Mouse (Mus musculus) forebrain, embryonic 11.5 days (tissue): ENCODE data around the gene Pdilt. TPM values are rescaled to one million over a fixed set of nuclear protein-coding genes. Genes with fewer than 3 reads are reported as not detected.

Experiments
- ATAC-seq: fragments of 200-750 bp; cut with Nextera tagmentation; replicated peaks from 2 replicates; pipeline ENCODE4 v1.8.0; 2017; ENCODE audit warnings: moderate TSS enrichment; ENCODE audit not compliant: low FRiP score
- DNase-seq: peaks from one replicate; pipeline ENCODE4 v3.0.0-alpha.2; 2017; ENCODE audit warnings: low spot score
- H3K27ac ChIP-seq: fragments of 300-500 bp; sonication (generic); 2 replicates; pipeline ENCODE4 v1.5.1; 2014; ENCODE audit warnings: low read depth, low read length
- H3K27me3 ChIP-seq: fragments of 300-500 bp; sonication (generic); 2 replicates; pipeline ENCODE4 v1.6.1; 2014; ENCODE audit warnings: mild to moderate bottlenecking, low read length, mixed read lengths; ENCODE audit not compliant: control insufficient read depth, insufficient read depth
- H3K36me3 ChIP-seq: fragments of 300-500 bp; sonication (generic); 2 replicates; pipeline ENCODE4 v1.6.1; 2014; ENCODE audit warnings: mild to moderate bottlenecking, low read length, moderate library complexity, mixed read lengths; ENCODE audit not compliant: control insufficient read depth, insufficient read depth
- H3K4me1 ChIP-seq: fragments of 300-500 bp; sonication (generic); replicated peaks from 2 replicates; pipeline ENCODE4 v1.6.1; 2014; ENCODE audit warnings: low read length, mixed read lengths; ENCODE audit not compliant: control insufficient read depth, insufficient read depth
- H3K4me2 ChIP-seq: fragments of 300-500 bp; sonication (generic); 2 replicates; pipeline ENCODE4 v1.6.1; 2014; ENCODE audit warnings: low read depth, mild to moderate bottlenecking, low read length, moderate library complexity, mixed read lengths; ENCODE audit not compliant: severe bottlenecking
- H3K4me3 ChIP-seq: fragments of 300-500 bp; sonication (generic); 2 replicates; pipeline ENCODE4 v1.5.1; 2014; ENCODE audit warnings: low read depth, low read length
- H3K9ac ChIP-seq: fragments of 300-500 bp; sonication (generic); 2 replicates; pipeline ENCODE4 v1.6.1; 2014; ENCODE audit warnings: low read length
- H3K9me3 ChIP-seq: fragments of 300-500 bp; sonication (generic); 2 replicates; pipeline ENCODE4 v1.6.1; 2016; ENCODE audit warnings: low read length, mixed read lengths; ENCODE audit not compliant: control insufficient read depth
- WGBS: fragments of 180-500 bp; shearing (Covaris S2); extraction: QIAGEN DNeasy Blood & Tissue Kit; methylation state at CpG from one replicate; pipeline ENCODE4 v1.1.7; 2014; 5-methylcytosine and 5-hydroxymethylcytosine counted together
- polyA plus RNA-seq: library from polyadenylated mRNA; unstranded; fragments of >200 nt; fragmentation: Nextera tagmentation; extraction: Ambion mirVana; gene quantifications from 2 replicates; pipeline ENCODE4 v1.2.1, GENCODE M21; 2014

Pdilt gene
- polyA plus RNA-seq, 1 experiment from 2014 or later: not detected

DNA sequence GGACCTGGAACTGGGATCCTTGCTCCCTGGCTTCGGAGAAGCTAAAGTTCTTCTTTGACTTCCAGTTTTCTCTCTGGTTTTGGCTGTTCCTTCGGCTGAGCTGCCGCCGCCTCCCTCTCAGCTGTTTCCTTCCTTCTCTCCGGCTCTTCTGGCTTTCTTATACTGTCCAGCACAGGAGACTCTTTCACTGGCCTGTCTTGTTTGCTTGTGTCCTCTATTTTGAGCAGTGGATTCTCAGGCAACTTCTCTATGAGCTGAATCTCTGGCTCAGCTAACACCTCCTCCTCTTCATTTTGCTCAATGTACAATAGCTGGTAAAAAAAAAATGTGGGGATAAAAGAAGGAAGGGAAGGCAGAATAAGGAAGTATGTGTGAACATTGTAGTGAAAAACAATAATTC is 36.6 kb downstream of the Pdilt start:
- DNase-seq: no peak
- 89% methylated on average over 5 of the region's 5 CpGs for WGBS
- Histone ChIP-seq H3K9ac (no peak overlapping the region), H3K36me3 (no peaks in the 10 kb centered on the region), H3K27me3 (no peaks in the 10 kb centered on the region), H3K4me2 (no peak overlapping the region), H3K27ac (no peak overlapping the region), H3K9me3 (no peaks in the 10 kb centered on the region), H3K4me1 (no peaks in the 10 kb centered on the region), H3K4me3 (no peak overlapping the region)
- no peak for ATAC-seq

- no peak for ATAC-seq
- 87% methylated on average over 4 of the region's 4 CpGs for WGBS
Measured at GRCm38 (mm10) chr7:119484154-119484553, 39.1 kb downstream of the Pdilt start.

DNA sequence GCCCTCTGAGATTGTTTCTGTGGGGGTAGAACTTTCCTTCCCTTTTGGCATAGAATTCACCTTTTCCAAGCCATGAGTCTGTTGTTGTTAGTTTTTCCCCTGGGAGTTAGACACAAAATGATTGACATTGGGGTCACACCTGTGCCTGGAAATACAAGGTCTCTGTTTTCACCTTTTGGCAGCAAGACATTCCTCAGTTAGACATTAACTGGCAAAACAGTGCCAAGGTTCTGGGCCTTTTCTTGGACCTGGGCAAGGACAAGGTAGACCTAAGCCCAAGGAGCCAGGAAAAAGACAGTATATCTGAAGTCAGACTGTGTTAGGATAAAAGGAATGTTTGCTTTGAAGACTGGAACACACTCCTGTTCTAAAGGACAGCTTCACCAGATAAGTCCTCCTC is 44.0 kb downstream of the Pdilt start, which contains the start of gene Umod:
Umod (minus strand) TSS at position 27 of the 400 bp plus-strand sequence.
- Histone ChIP-seq H3K4me2 (no peak within 1 kb of the TSS), H3K36me3 (no peaks in the 10 kb centered on the region), H3K27ac (no peak within 1 kb of the TSS), H3K9ac (no peak within 1 kb of the TSS), H3K27me3 (no peaks in the 10 kb centered on the region), H3K4me1 (no peaks in the 10 kb centered on the region), H3K9me3 (no peaks in the 10 kb centered on the region), H3K4me3 (no peak within 1 kb of the TSS)
- no peak for ATAC-seq
- DNase-seq: no peak

More at GRCm38 (mm10) chr7:119484154-119484553, 39.1 kb downstream of the Pdilt start:
- no peaks in the 10 kb centered on the region for H3K9me3 ChIP-seq
- H3K4me3 ChIP-seq: no peak overlapping the region
- no peaks in the 10 kb centered on the region for H3K36me3 ChIP-seq
- no peak overlapping the region for H3K4me2 ChIP-seq
- no peak overlapping the region for H3K27ac ChIP-seq
- H3K27me3 ChIP-seq: no peaks in the 10 kb centered on the region
- DNase-seq: no peak
- no peak overlapping the region for H3K9ac ChIP-seq
- no peaks in the 10 kb centered on the region for H3K4me1 ChIP-seq

DNA sequence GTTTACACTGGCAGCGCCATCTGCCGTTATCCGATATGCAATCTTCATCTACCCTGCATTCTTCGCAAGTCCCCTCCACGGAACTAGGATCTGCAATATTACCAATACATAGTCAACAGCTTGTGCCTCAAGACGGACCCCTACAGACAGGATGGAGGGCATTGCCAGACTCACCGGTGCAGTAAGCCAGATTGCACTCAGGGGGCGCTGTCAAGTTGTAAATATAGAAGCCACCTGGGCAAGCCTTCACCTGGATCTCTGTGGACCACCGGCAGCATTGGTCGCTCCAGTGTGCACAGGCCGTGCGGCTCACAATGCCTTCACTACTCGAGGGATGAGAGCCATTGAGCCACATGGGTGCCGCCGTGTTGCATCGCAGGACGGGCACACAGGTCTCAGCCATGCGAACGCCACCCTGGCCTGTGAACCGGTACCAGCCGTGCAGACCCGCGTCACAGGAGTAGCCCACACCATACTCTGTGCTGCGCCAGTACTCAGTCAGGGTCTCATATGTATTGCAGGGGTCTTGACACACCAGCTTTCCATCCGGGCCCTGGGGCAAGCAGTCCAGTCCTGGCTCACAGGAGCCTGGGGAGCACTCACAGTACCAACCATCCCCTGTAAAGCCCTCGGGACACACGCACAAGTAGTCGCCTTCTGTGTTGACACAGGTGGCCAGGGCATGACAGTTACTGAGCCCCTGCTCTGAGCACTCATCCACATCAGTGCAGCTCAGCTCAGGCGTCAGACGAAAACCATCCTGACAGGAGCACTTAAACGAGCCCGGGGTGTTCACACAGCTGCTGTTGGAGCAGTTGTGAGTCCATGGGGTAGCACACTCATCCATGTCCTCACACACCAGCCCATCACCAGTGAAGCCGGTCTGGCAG is 46.5 kb downstream of the Pdilt start:
- 80% methylated on average over 33 of the region's 33 CpGs for WGBS
- ATAC-seq: no peak

GRCm38 (mm10) chr7:119459185-119459584 is 64.1 kb downstream of the Pdilt start, which contains the start of gene Gp2:
Gene Gp2 (minus strand): TSS chr7:119459285.
- DNase-seq: no peak
- H3K27me3 ChIP-seq: no peaks in the 10 kb centered on the region

More for the DNA sequence above, 46.5 kb downstream of the Pdilt start:
- H3K9me3 ChIP-seq: no peaks in the 10 kb centered on the region
- no peak for DNase-seq
- no peak overlapping the region for H3K4me3 ChIP-seq
- H3K36me3 ChIP-seq: no peaks in the 10 kb centered on the region
- no peaks in the 10 kb centered on the region for H3K27me3 ChIP-seq
- no peak overlapping the region for H3K27ac ChIP-seq
- H3K9ac ChIP-seq: no peak overlapping the region
- H3K4me1 ChIP-seq: no peaks in the 10 kb centered on the region
- H3K4me2 ChIP-seq: no peak overlapping the region

GRCm38 (mm10) chr7:119454192-119454591 is 69.1 kb downstream of the Pdilt start:
- H3K9ac ChIP-seq: no peak overlapping the region
- no peaks in the 10 kb centered on the region for H3K36me3 ChIP-seq
- ATAC-seq: no peak
- no peak for DNase-seq
- no peak overlapping the region for H3K4me2 ChIP-seq
- WGBS: 76% methylated on average over 7 of the region's 7 CpGs
- no peaks in the 10 kb centered on the region for H3K4me1 ChIP-seq
- no peaks in the 10 kb centered on the region for H3K27me3 ChIP-seq
- no peaks in the 10 kb centered on the region for H3K9me3 ChIP-seq
- H3K4me3 ChIP-seq: no peak overlapping the region
- no peak overlapping the region for H3K27ac ChIP-seq

More at GRCm38 (mm10) chr7:119459185-119459584, 64.1 kb downstream of the Pdilt start, which contains the start of gene Gp2:
- Histone ChIP-seq H3K9me3 (no peaks in the 10 kb centered on the region), H3K9ac (no peak within 1 kb of the TSS), H3K27ac (no peak within 1 kb of the TSS), H3K4me2 (no peak within 1 kb of the TSS), H3K4me3 (no peak within 1 kb of the TSS), H3K4me1 (no peaks in the 10 kb centered on the region), H3K36me3 (no peaks in the 10 kb centered on the region)
- ATAC-seq: no peak
- WGBS: 88% methylated on average over 6 of the region's 6 CpGs

- DNase-seq (no peak), ATAC-seq (no peak)
- no peak overlapping the region for H3K9ac ChIP-seq
- no peaks in the 10 kb centered on the region for H3K27me3 ChIP-seq
- no peaks in the 10 kb centered on the region for H3K4me1 ChIP-seq
- H3K4me2 ChIP-seq: no peak overlapping the region
- H3K9me3 ChIP-seq: no peaks in the 10 kb centered on the region
- 70% methylated on average over 4 of the region's 4 CpGs for WGBS
- H3K27ac ChIP-seq: no peak overlapping the region
- no peak overlapping the region for H3K4me3 ChIP-seq
- no peaks in the 10 kb centered on the region for H3K36me3 ChIP-seq
Measured at GRCm38 (mm10) chr7:119443849-119444248, 79.4 kb downstream of the Pdilt start.

DNA sequence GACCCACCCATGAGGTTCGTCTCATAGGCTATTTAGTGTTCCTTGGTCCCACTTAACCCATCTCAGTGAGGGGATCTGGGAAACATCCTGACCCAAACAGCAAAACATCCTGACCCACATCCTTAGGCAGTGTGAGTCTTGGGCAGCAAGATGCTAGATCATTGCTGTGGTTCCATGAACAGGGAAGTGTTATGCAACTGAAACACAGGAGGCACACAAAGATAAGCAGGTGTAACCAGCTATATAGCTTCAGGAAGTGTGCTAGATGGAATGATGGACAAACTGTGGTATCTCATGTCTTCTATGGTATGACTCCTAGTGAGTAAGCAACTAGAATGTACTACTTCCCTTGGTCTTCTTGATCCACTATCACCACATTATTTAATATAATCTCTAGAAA is 81.4 kb downstream of the Pdilt start:
- Histone ChIP-seq H3K4me2 (no peak overlapping the region), H3K27me3 (no peaks in the 10 kb centered on the region), H3K36me3 (no peaks in the 10 kb centered on the region), H3K9me3 (no peaks in the 10 kb centered on the region), H3K9ac (no peak overlapping the region), H3K4me1 (no peaks in the 10 kb centered on the region), H3K4me3 (no peak overlapping the region), H3K27ac (no peak overlapping the region)
- 76% methylated on average over 1 of the region's 1 CpGs for WGBS
- DNase-seq: no peak
- no peak for ATAC-seq
